Mouse (Mus musculus) stomach, postnatal 0 days (tissue): ENCODE measurements around the gene Pik3r3.

ENCODE experiments used
- CTCF ChIP-seq: IDR thresholded peaks from 2 replicates; pipeline ENCODE4 v1.5.1; 2016; ENCODE audit warnings: antibody characterized with exemption, low read depth, mild to moderate bottlenecking, moderate library complexity
- EP300 ChIP-seq: optimal IDR thresholded peaks from 2 replicates; pipeline ENCODE3; 2016; ENCODE audit warnings: antibody characterized with exemption

DNA sequence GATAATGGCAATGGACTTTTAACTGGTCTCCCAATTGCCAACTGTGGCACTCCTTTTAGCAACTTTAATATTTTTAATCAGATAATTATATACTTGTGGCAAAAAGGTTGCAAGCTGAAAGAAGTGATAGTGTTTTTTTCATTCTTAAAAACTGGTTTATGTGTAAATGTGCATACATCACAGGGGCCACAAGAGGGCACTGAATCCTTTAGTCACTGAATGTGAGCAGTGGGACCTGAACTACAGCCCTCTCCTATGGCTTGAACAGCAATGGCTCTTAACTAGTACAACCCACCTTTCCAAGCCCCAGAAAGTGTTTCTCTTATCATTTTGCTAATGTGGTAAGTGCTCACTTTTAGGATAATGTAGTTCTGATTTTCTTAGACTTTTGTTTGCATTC is 120.7 kb downstream of the Pik3r3 start:
- peak; percentile 89 for TF ChIP-seq CTCF
- no peak for TF ChIP-seq EP300
